Comparison of ENCODE assay signal across 8 mouse cellular contexts in the genomic region with DNA sequence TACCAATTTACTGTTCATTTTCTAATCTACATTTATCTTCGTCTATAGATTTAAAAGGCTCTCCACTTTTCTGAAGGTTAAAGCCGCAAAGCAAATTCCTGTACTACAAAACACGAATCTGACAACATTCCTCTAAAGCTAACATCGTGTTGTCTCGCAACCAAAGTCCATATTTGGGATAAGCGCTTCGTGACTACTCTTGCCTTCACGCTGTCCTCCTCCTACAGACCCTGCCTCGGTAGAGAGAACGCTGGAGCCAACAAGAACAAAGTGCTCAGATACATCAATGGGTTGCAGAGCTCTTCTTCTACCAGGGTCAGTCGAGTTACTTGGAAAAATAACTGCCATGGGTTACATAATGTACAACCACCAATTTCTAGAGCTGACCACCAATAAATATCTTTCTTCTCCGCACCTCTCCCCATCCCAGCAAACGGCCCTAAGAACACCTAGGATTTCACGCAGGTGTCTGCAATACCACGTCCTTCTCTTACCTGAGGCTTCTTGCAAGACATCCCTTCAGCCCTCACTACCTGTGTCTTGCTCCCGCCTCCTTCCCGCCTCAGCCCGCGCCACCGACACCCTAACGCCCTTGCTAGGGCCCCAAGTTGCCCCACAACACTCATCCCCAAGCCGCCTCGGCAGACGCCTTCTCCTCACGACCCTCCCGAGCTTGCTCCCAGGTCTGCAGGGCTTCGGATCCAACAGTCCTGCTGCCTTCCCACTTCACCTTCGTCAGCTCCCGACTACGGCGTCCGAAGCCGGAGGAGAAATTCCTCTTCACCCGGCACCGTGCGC. TPM values are rescaled to one million over a fixed set of nuclear protein-coding genes. Genes with fewer than 3 reads are reported as not detected.
DNase-seq lines count a peak whose midpoint lies in the region; ATAC-seq and TF ChIP-seq lines count a peak whose summit lies in the region.

No protein-coding gene starts in this region.

- intact Hi-C loops in left cerebral cortex, adult 2 months (cut with DNase I): loop anchor here (2.0 to 10.0 kb wide), 2 partner anchors 67 to 1181 kb away; a partner anchor contains a TSS

- no peak for TF ChIP-seq CTCF in left cerebral cortex, adult 2 months (IDR thresholded peaks at IDR 0.05)

- peak; percentile 37 to 43 for DNase-seq in left cerebral cortex, adult 2 months (ENCODE audit: extremely low spot score in 1 of 2, low spot score in 2 of 2)
- DNase-seq in left cerebral cortex, adult 11 months (ENCODE audit: low spot score): no peak
- peak; percentile 31 for DNase-seq in Muller cell, postnatal 12 days (ENCODE audit: inconsistent ontology term)
- no peak for DNase-seq in liver, embryonic 13.5 days
- no peak for DNase-seq in thymus, postnatal 25 days

- no peaks in the 10 kb centered on the region for H3K9me3 ChIP-seq in embryonic facial prominence, embryonic 12.5 days
- H3K9me3 ChIP-seq in hindbrain, embryonic 15.5 days: no peaks in the 10 kb centered on the region
- no peaks in the 10 kb centered on the region for H3K9me3 ChIP-seq in liver, embryonic 13.5 days (replicated peaks)
- no peaks in the 10 kb centered on the region for H3K9me3 ChIP-seq in neural tube, embryonic 15.5 days (replicated peaks)

- H3K27ac ChIP-seq in left cerebral cortex, adult 2 months: peak overlapping the region; percentile 99
- H3K27ac ChIP-seq in embryonic facial prominence, embryonic 12.5 days: no peak overlapping the region
- peak overlapping the region; percentile 89 for H3K27ac ChIP-seq in hindbrain, embryonic 15.5 days (replicated peaks)
- H3K27ac ChIP-seq in liver, embryonic 13.5 days: peak overlapping the region; percentile 59
- H3K27ac ChIP-seq in neural tube, embryonic 15.5 days (replicated peaks): peak overlapping the region; percentile 88

- H3K4me2 ChIP-seq in embryonic facial prominence, embryonic 12.5 days (replicated peaks): peak overlapping the region; percentile 74
- peak overlapping the region; percentile 85 for H3K4me2 ChIP-seq in hindbrain, embryonic 15.5 days
- peak overlapping the region; percentile 87 for H3K4me2 ChIP-seq in liver, embryonic 13.5 days
- H3K4me2 ChIP-seq in neural tube, embryonic 15.5 days: peak overlapping the region; percentile 81

- peaks cover 9% of the 10 kb centered on the region; the same call in 1 of the 2 replicates for H3K4me1 ChIP-seq in embryonic facial prominence, embryonic 12.5 days
- peaks cover 15% of the 10 kb centered on the region for H3K4me1 ChIP-seq in hindbrain, embryonic 15.5 days (replicated peaks)
- peaks cover 15% of the 10 kb centered on the region for H3K4me1 ChIP-seq in liver, embryonic 13.5 days (replicated peaks)
- peaks cover 17% of the 10 kb centered on the region for H3K4me1 ChIP-seq in neural tube, embryonic 15.5 days

- WGBS in embryonic facial prominence, embryonic 12.5 days: 6% methylated on average over 36 of the region's 36 CpGs
- WGBS in hindbrain, embryonic 15.5 days: 6% methylated on average over 35 of the region's 36 CpGs
- 3% methylated on average over 35 of the region's 36 CpGs for WGBS in liver, embryonic 13.5 days (ENCODE audit: insufficient replicate concordance)
- 7% methylated on average over 35 of the region's 36 CpGs for WGBS in neural tube, embryonic 15.5 days

- H3K27me3 ChIP-seq in embryonic facial prominence, embryonic 12.5 days: no peaks in the 10 kb centered on the region
- no peaks in the 10 kb centered on the region for H3K27me3 ChIP-seq in hindbrain, embryonic 15.5 days
- no peaks in the 10 kb centered on the region for H3K27me3 ChIP-seq in liver, embryonic 13.5 days
- H3K27me3 ChIP-seq in neural tube, embryonic 15.5 days (replicated peaks): no peaks in the 10 kb centered on the region

- peak; percentile 59; the same call in 1 of the 2 replicates for ATAC-seq in embryonic facial prominence, embryonic 12.5 days (ENCODE audit: insufficient number of reproducible peaks, insufficient read depth, low FRiP score, low TSS enrichment)
- peak; percentile 82 for ATAC-seq in hindbrain, embryonic 15.5 days (ENCODE audit: low FRiP score, low read depth)
- peak; percentile 64 for ATAC-seq in liver, embryonic 13.5 days (ENCODE audit: low read depth)
- peak; percentile 81 for ATAC-seq in neural tube, embryonic 15.5 days (ENCODE audit: low FRiP score)

- H3K4me3 ChIP-seq in left cerebral cortex, adult 2 months: peak overlapping the region; percentile 88
- H3K4me3 ChIP-seq in embryonic facial prominence, embryonic 12.5 days: peak overlapping the region; percentile 74
- peak overlapping the region; percentile 80 for H3K4me3 ChIP-seq in hindbrain, embryonic 15.5 days
- peak overlapping the region; percentile 94 for H3K4me3 ChIP-seq in liver, embryonic 13.5 days (replicated peaks)
- H3K4me3 ChIP-seq in neural tube, embryonic 15.5 days (replicated peaks): peak overlapping the region; percentile 84

- no peaks in the 10 kb centered on the region for H3K36me3 ChIP-seq in embryonic facial prominence, embryonic 12.5 days
- H3K36me3 ChIP-seq in hindbrain, embryonic 15.5 days: no peaks in the 10 kb centered on the region
- no peaks in the 10 kb centered on the region for H3K36me3 ChIP-seq in liver, embryonic 13.5 days
- no peaks in the 10 kb centered on the region for H3K36me3 ChIP-seq in neural tube, embryonic 15.5 days

- peak overlapping the region; percentile 78 for H3K9ac ChIP-seq in embryonic facial prominence, embryonic 12.5 days
- H3K9ac ChIP-seq in hindbrain, embryonic 15.5 days: peak overlapping the region; percentile 93
- H3K9ac ChIP-seq in liver, embryonic 13.5 days: peak overlapping the region; percentile 92
- H3K9ac ChIP-seq in neural tube, embryonic 15.5 days (replicated peaks): peak overlapping the region; percentile 92

RNA-seq across cellular contexts. Expression of a gene that starts 0.6 kb away (rescaled TPM):
- total RNA-seq in left cerebral cortex, adult 2 months (2021): 100 to 1,000 TPM; 133 to 146 TPM
- polyA plus RNA-seq in embryonic facial prominence, embryonic 12.5 days (2016; fragmentation: Nextera tagmentation; extraction: Ambion mirVana): 8.1 and 9.3 TPM in 2 replicates
- 12.9 and 14.5 TPM in 2 replicates for polyA plus RNA-seq in hindbrain, embryonic 15.5 days (2015; fragmentation: Nextera tagmentation; extraction: Ambion mirVana)
- 3.6 and 3.9 TPM in 2 replicates for polyA plus RNA-seq in liver, embryonic 13.5 days (2015; fragmentation: Nextera tagmentation; extraction: Ambion mirVana)
- polyA plus RNA-seq in neural tube, embryonic 15.5 days (2015; fragmentation: Nextera tagmentation; extraction: Ambion mirVana): 13.1 and 15.4 TPM in 2 replicates

RNA-seq across cellular contexts. Expression of a gene that starts 0.6 kb away (rescaled TPM):
- total RNA-seq in left cerebral cortex, adult 2 months (2021): 100 to 1,000 TPM; 109 to 114 TPM
- 151 and 153 TPM in 2 replicates for polyA plus RNA-seq in embryonic facial prominence, embryonic 12.5 days (2016; fragmentation: Nextera tagmentation; extraction: Ambion mirVana)
- 174 and 195 TPM in 2 replicates for polyA plus RNA-seq in hindbrain, embryonic 15.5 days (2015; fragmentation: Nextera tagmentation; extraction: Ambion mirVana)
- 127 and 129 TPM in 2 replicates for polyA plus RNA-seq in liver, embryonic 13.5 days (2015; fragmentation: Nextera tagmentation; extraction: Ambion mirVana)
- polyA plus RNA-seq in neural tube, embryonic 15.5 days (2015; fragmentation: Nextera tagmentation; extraction: Ambion mirVana): 206 and 217 TPM in 2 replicates

Comparison
In these comparisons a context has a peak if more than half of its experiments do, and no peak if none do; other contexts are left out.
1. DNase-seq: peak in left cerebral cortex, adult 2 months (2 of 2) and Muller cell, postnatal 12 days (single experiment); none in left cerebral cortex, adult 11 months (single experiment), liver, embryonic 13.5 days (single experiment) and thymus, postnatal 25 days (single experiment).
2. Peak in every context shown above with its lines, with median percentiles within 50 percentile points of each other: H3K4me3 ChIP-seq, ATAC-seq, H3K4me2 ChIP-seq and H3K9ac ChIP-seq.